Mouse (Mus musculus) stomach, postnatal 0 days (tissue): ENCODE results near the gene Snx29.
"Not testable (repeated sequence)": the region's sequence is repeated elsewhere in the genome, so short reads cannot be mapped to it uniquely, and the experiment has no call there.

Source experiments
- CTCF ChIP-seq: IDR thresholded peaks from 2 replicates; pipeline ENCODE4 v1.5.1; 2016; ENCODE audit warnings: antibody characterized with exemption, low read depth, mild to moderate bottlenecking, moderate library complexity
- EP300 ChIP-seq: optimal IDR thresholded peaks from 2 replicates; pipeline ENCODE3; 2016; ENCODE audit warnings: antibody characterized with exemption

DNA sequence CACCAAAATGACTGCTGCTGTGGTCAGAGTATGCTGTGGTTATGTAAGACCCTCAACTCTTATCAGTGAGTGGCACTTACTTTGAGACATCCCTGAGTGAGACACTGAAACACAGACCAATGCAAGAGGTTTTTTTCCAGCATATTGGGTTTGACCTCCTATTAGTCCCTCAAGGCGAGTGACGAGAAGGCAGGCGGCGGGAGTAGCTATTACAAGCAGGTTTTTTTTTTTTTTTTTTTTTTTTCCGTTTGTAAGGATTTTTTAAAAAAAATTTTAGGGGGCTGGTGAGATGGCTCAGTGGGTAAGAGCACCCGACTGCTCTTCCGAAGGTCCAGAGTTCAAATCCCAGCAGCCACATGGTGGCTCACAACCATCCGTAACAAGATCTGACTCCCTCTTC lies 33.8 kb upstream of the Snx29 start:
- not testable (repeated sequence) for TF ChIP-seq CTCF, EP300
